ENCODE assay signal across 8 mouse cellular contexts in genomic region chr9:61056731-61057270, GRCm38 (mm10).
DNase-seq lines count a peak whose midpoint lies in the region; ATAC-seq lines count a peak whose summit lies in the region.

No protein-coding gene starts in this region.

- H3K36me3 ChIP-seq in heart, embryonic 12.5 days = no peaks in the 10 kb centered on the region
- no peaks in the 10 kb centered on the region for H3K36me3 ChIP-seq in stomach, embryonic 16.5 days (ENCODE audit: control insufficient read depth, insufficient read depth, low read length)

- no peak overlapping the region for H3K4me2 ChIP-seq in heart, embryonic 12.5 days
- H3K4me2 ChIP-seq in stomach, embryonic 16.5 days (ENCODE audit: low read depth, low read length) = no peak overlapping the region; the same call in 1 of the 2 replicates

- H3K4me1 ChIP-seq in heart, embryonic 12.5 days (replicated peaks) = peaks cover 25% of the 10 kb centered on the region
- peaks cover 21% of the 10 kb centered on the region for H3K4me1 ChIP-seq in stomach, embryonic 16.5 days (ENCODE audit: control insufficient read depth, insufficient read depth, low read length)

- WGBS in heart, embryonic 12.5 days = 24% methylated on average over 10 of the region's 10 CpGs
- WGBS in stomach, embryonic 16.5 days = 40% methylated on average over 10 of the region's 10 CpGs

- ATAC-seq in heart, embryonic 12.5 days (ENCODE audit: insufficient number of reproducible peaks, low FRiP score) = no peak
- peak; percentile 45; the same call in 1 of the 2 replicates for ATAC-seq in stomach, embryonic 16.5 days (ENCODE audit: insufficient read depth, low FRiP score)

- H3K9me3 ChIP-seq in heart, embryonic 12.5 days (replicated peaks) = peaks cover 8% of the 10 kb centered on the region
- H3K9me3 ChIP-seq in stomach, embryonic 16.5 days (replicated peaks; ENCODE audit: control insufficient read depth, low read length) = 0 out of 2 replicates have a peak, but pooled peaks cover 3% of the 10 kb centered on the region

- no peak overlapping the region for H3K9ac ChIP-seq in heart, embryonic 12.5 days
- H3K9ac ChIP-seq in stomach, embryonic 16.5 days (ENCODE audit: low read length) = 0 out of 2 replicates have a peak overlapping the region, but pooled peaks have one; percentile 12

- peaks cover 39% of the 10 kb centered on the region for H3K27me3 ChIP-seq in heart, embryonic 12.5 days (replicated peaks)
- H3K27me3 ChIP-seq in stomach, embryonic 16.5 days (ENCODE audit: control insufficient read depth, insufficient read depth, low read length) = no peaks in the 10 kb centered on the region

- no peak overlapping the region for H3K27ac ChIP-seq in heart, embryonic 12.5 days (ENCODE audit: poor library complexity, severe bottlenecking)
- no peak overlapping the region; the same call in 1 of the 2 replicates for H3K27ac ChIP-seq in stomach, embryonic 16.5 days (ENCODE audit: low read length)

- no peak overlapping the region for H3K4me3 ChIP-seq in heart, embryonic 12.5 days
- H3K4me3 ChIP-seq in stomach, embryonic 16.5 days (replicated peaks; ENCODE audit: low read length) = no peak overlapping the region

- peak; percentile 92 for DNase-seq in heart, adult 11 months
- peak; percentile 56 to 65 for DNase-seq in right cerebral cortex, postnatal 10 days (ENCODE audit: low spot score in 2 of 2)
- no peak for DNase-seq in right cerebral cortex, postnatal 4 days
- DNase-seq in liver = peak; percentile 50
- no peak for DNase-seq in cerebellum, adult 11 months
- no peak for DNase-seq in cerebellum, adult 9-11 months

Comparison
In these comparisons a context has a peak if more than half of its experiments do, and no peak if none do; other contexts are left out.
1. DNase-seq: peak in heart, adult 11 months (single experiment), right cerebral cortex, postnatal 10 days (2 of 2) and liver (single experiment); none in right cerebral cortex, postnatal 4 days (single experiment), cerebellum, adult 11 months (single experiment) and cerebellum, adult 9-11 months (single experiment).